Mouse (Mus musculus): ENCODE data around the gene Npas3. TPM values are rescaled to one million over a fixed set of nuclear protein-coding genes. Genes with fewer than 3 reads are reported as not detected.
"Not testable (repeated sequence)": the region's sequence is repeated elsewhere in the genome, so short reads cannot be mapped to it uniquely, and the experiment has no call there.

Gene Npas3
- total RNA-seq, 2 experiments from 2014 or later: 0.22 TPM; not detected in 1

- peak; percentile 36 for DNase-seq
- intact Hi-C loops (cut with DNase I): no loop called here
- no peak for TF ChIP-seq CTCF (IDR thresholded peaks at IDR 0.05)
- H3K4me3 ChIP-seq: peak overlapping the region; percentile 87
- H3K27ac ChIP-seq: no peak overlapping the region
These were observed 5.1 kb downstream of the Npas3 start for GRCm38 (mm10) chr12:53253461-53254159.

- no peak overlapping the region for H3K27ac ChIP-seq
- intact Hi-C loops (cut with DNase I): no loop called here
- peak overlapping the region; percentile 87 for H3K4me3 ChIP-seq
- no peak for DNase-seq
- TF ChIP-seq CTCF (IDR thresholded peaks at IDR 0.05): no peak
These were observed 5.6 kb downstream of the Npas3 start for GRCm38 (mm10) chr12:53254160-53254480.

GRCm38 (mm10) chr12:53274502-53274901, 26.0 kb downstream of the Npas3 start:
- DNase-seq; H3K27ac ChIP-seq; intact Hi-C loops (cut with DNase I); H3K4me3 ChIP-seq: not testable (repeated sequence)

GRCm38 (mm10) chr12:53277393-53277792, 28.9 kb downstream of the Npas3 start:
- DNase-seq: no peak
- intact Hi-C loops (cut with DNase I): no loop called here
- no peak overlapping the region for H3K27ac ChIP-seq
- no peak for TF ChIP-seq CTCF (IDR thresholded peaks at IDR 0.05)
- no peak overlapping the region for H3K4me3 ChIP-seq

- intact Hi-C loops (cut with DNase I): no loop called here
- no peak for TF ChIP-seq CTCF (IDR thresholded peaks at IDR 0.05)
- no peak overlapping the region for H3K4me3 ChIP-seq
- no peak for DNase-seq
- H3K27ac ChIP-seq: no peak overlapping the region
These were observed 41.9 kb downstream of the Npas3 start for GRCm38 (mm10) chr12:53290341-53290740.

- Histone ChIP-seq H3K4me3 (no peak overlapping the region), H3K27ac (no peak overlapping the region)
- intact Hi-C loops (cut with DNase I): no loop called here
- DNase-seq: no peak
- TF ChIP-seq CTCF (IDR thresholded peaks at IDR 0.05): no peak
These were observed 42.4 kb downstream of the Npas3 start for GRCm38 (mm10) chr12:53290846-53291245.

- TF ChIP-seq CTCF (IDR thresholded peaks at IDR 0.05): no peak
- Histone ChIP-seq H3K27ac (no peak overlapping the region), H3K4me3 (no peak overlapping the region)
- intact Hi-C loops (cut with DNase I): no loop called here
- DNase-seq: no peak
These were observed 43.5 kb downstream of the Npas3 start for GRCm38 (mm10) chr12:53292010-53292409.

- Histone ChIP-seq H3K4me3 (no peak overlapping the region), H3K27ac (0 out of 2 replicates have a peak overlapping the region, but pooled peaks have one; percentile 5)
- intact Hi-C loops (cut with DNase I): no loop called here
- no peak for TF ChIP-seq CTCF (IDR thresholded peaks at IDR 0.05)
- DNase-seq: no peak
These were observed 44.2 kb downstream of the Npas3 start for GRCm38 (mm10) chr12:53292508-53293300.

GRCm38 (mm10) chr12:53294011-53294410, 45.5 kb downstream of the Npas3 start:
- Histone ChIP-seq H3K4me3 (no peak overlapping the region), H3K27ac (no peak overlapping the region)
- no peak for TF ChIP-seq CTCF (IDR thresholded peaks at IDR 0.05)
- intact Hi-C loops (cut with DNase I): no loop called here
- no peak for DNase-seq

GRCm38 (mm10) chr12:53295747-53296146, 47.3 kb downstream of the Npas3 start:
- Histone ChIP-seq H3K27ac (no peak overlapping the region), H3K4me3 (no peak overlapping the region)
- no peak for TF ChIP-seq CTCF (IDR thresholded peaks at IDR 0.05)
- intact Hi-C loops (cut with DNase I): no loop called here
- no peak for DNase-seq

GRCm38 (mm10) chr12:53297946-53298840, 49.7 kb downstream of the Npas3 start:
- TF ChIP-seq CTCF (IDR thresholded peaks at IDR 0.05): no peak
- intact Hi-C loops (cut with DNase I): no loop called here
- no peak overlapping the region for H3K27ac ChIP-seq
- H3K4me3 ChIP-seq: peak overlapping the region; percentile 56
- DNase-seq: no peak

GRCm38 (mm10) chr12:53300964-53301363, 52.5 kb downstream of the Npas3 start:
- no peak overlapping the region for H3K27ac ChIP-seq
- TF ChIP-seq CTCF (IDR thresholded peaks at IDR 0.05): peak; percentile 42
- DNase-seq: no peak
- intact Hi-C loops (cut with DNase I): no loop called here
- no peak overlapping the region for H3K4me3 ChIP-seq

- Histone ChIP-seq H3K4me3 (no peak overlapping the region), H3K27ac (no peak overlapping the region)
- TF ChIP-seq CTCF (IDR thresholded peaks at IDR 0.05): no peak
- intact Hi-C loops (cut with DNase I): no loop called here
- no peak for DNase-seq
These were observed 53.7 kb downstream of the Npas3 start for GRCm38 (mm10) chr12:53302129-53302528.
